Comparison of ENCODE assay signal across 19 mouse cellular contexts in genomic region chr6:23471830-23472229, GRCm38 (mm10).
DNase-seq lines count a peak whose midpoint lies in the region; ATAC-seq and TF ChIP-seq lines count a peak whose summit lies in the region.
"Had no signal": no experiment of that assay in that cellular context is flagged by ENCODE, and none has a peak within 500 bp of the region (broad histone marks: within the 10 kb centered on the region; RNA-seq: fewer than 3 reads in every experiment).

No protein-coding gene starts in this region.

- H3K4me1 ChIP-seq in hindbrain, postnatal 0 days (ENCODE audit: insufficient read depth, low read length), result no peaks in the 10 kb centered on the region
- H3K4me1 ChIP-seq in hindbrain, embryonic 16.5 days (ENCODE audit: control insufficient read depth, insufficient read depth, low read depth, low read length), result no peaks in the 10 kb centered on the region
- H3K4me1 ChIP-seq in midbrain, postnatal 0 days (ENCODE audit: insufficient read depth, low read length), result no peaks in the 10 kb centered on the region
- H3K4me1 ChIP-seq in midbrain, embryonic 13.5 days (replicated peaks), result no peaks in the 10 kb centered on the region
- H3K4me1 ChIP-seq: embryonic facial prominence, embryonic 13.5 days; embryonic facial prominence, embryonic 15.5 days; forebrain, embryonic 10.5 days; forebrain, embryonic 12.5 days had no signal

- no peak overlapping the region for H3K9ac ChIP-seq in hindbrain, postnatal 0 days (replicated peaks; ENCODE audit: low read length)
- no peak overlapping the region for H3K9ac ChIP-seq in hindbrain, embryonic 16.5 days (ENCODE audit: low read depth, low read length)
- no peak overlapping the region for H3K9ac ChIP-seq in midbrain, postnatal 0 days (replicated peaks; ENCODE audit: low read length, poor library complexity, severe bottlenecking)
- no peak overlapping the region for H3K9ac ChIP-seq in midbrain, embryonic 13.5 days (replicated peaks)
- H3K9ac ChIP-seq: embryonic facial prominence, embryonic 13.5 days; embryonic facial prominence, embryonic 15.5 days; forebrain, embryonic 12.5 days had no signal

- no peak overlapping the region for H3K4me3 ChIP-seq in hindbrain, postnatal 0 days (ENCODE audit: low read length)
- H3K4me3 ChIP-seq in hindbrain, embryonic 16.5 days (ENCODE audit: low read length), result no peak overlapping the region
- H3K4me3 ChIP-seq in midbrain, postnatal 0 days (ENCODE audit: low read depth, low read length), result no peak overlapping the region
- no peak overlapping the region for H3K4me3 ChIP-seq in midbrain, embryonic 13.5 days (replicated peaks)
- H3K4me3 ChIP-seq: embryonic facial prominence, embryonic 13.5 days; embryonic facial prominence, embryonic 15.5 days; erythroblast, embryonic 14.5 days; forebrain, embryonic 10.5 days; forebrain, embryonic 12.5 days had no signal

- DNase-seq in hindbrain, postnatal 0 days (ENCODE audit: low spot score), result peak; percentile 25
- peak; percentile 14 for DNase-seq in midbrain, postnatal 0 days (ENCODE audit: low spot score)
- DNase-seq: adrenal gland, adult 2 months; adrenal gland, postnatal 10 days; adrenal gland, postnatal 25 days; cerebellum, adult 11-12 months; cerebellum, adult 9-11 months; cerebellum, postnatal 14 days; cerebellum, postnatal 36 days; embryo, embryonic 11 days had no signal

- H3K9me3 ChIP-seq in hindbrain, postnatal 0 days (ENCODE audit: low read length), result no peaks in the 10 kb centered on the region
- H3K9me3 ChIP-seq in hindbrain, embryonic 16.5 days (ENCODE audit: control insufficient read depth, low read length), result no peaks in the 10 kb centered on the region
- H3K9me3 ChIP-seq in midbrain, postnatal 0 days (ENCODE audit: low read length), result no peaks in the 10 kb centered on the region
- H3K9me3 ChIP-seq in midbrain, embryonic 13.5 days, result no peaks in the 10 kb centered on the region
- H3K9me3 ChIP-seq: embryonic facial prominence, embryonic 13.5 days; embryonic facial prominence, embryonic 15.5 days; forebrain, embryonic 10.5 days; forebrain, embryonic 12.5 days had no signal

- no peak overlapping the region for H3K27ac ChIP-seq in hindbrain, postnatal 0 days
- no peak overlapping the region for H3K27ac ChIP-seq in hindbrain, embryonic 16.5 days (ENCODE audit: low read depth, low read length)
- no peak overlapping the region for H3K27ac ChIP-seq in midbrain, postnatal 0 days (ENCODE audit: low read depth, low read length)
- H3K27ac ChIP-seq in midbrain, embryonic 13.5 days, result no peak overlapping the region
- H3K27ac ChIP-seq: embryonic facial prominence, embryonic 13.5 days; embryonic facial prominence, embryonic 15.5 days; forebrain, embryonic 10.5 days; forebrain, embryonic 12.5 days had no signal

- H3K36me3 ChIP-seq in hindbrain, postnatal 0 days (ENCODE audit: insufficient read depth, low read length), result no peaks in the 10 kb centered on the region
- H3K36me3 ChIP-seq in hindbrain, embryonic 16.5 days (ENCODE audit: control insufficient read depth, insufficient read depth, low read length), result no peaks in the 10 kb centered on the region
- no peaks in the 10 kb centered on the region for H3K36me3 ChIP-seq in midbrain, postnatal 0 days (ENCODE audit: insufficient read depth, low read length)
- no peaks in the 10 kb centered on the region for H3K36me3 ChIP-seq in midbrain, embryonic 13.5 days
- H3K36me3 ChIP-seq: embryonic facial prominence, embryonic 13.5 days; embryonic facial prominence, embryonic 15.5 days; forebrain, embryonic 10.5 days; forebrain, embryonic 12.5 days had no signal

- H3K4me2 ChIP-seq in hindbrain, postnatal 0 days (ENCODE audit: low read depth, low read length), result no peak overlapping the region
- no peak overlapping the region for H3K4me2 ChIP-seq in hindbrain, embryonic 16.5 days (ENCODE audit: low read length)
- no peak overlapping the region for H3K4me2 ChIP-seq in midbrain, postnatal 0 days (ENCODE audit: low read depth, low read length, poor library complexity, severe bottlenecking)
- no peak overlapping the region for H3K4me2 ChIP-seq in midbrain, embryonic 13.5 days (replicated peaks)
- H3K4me2 ChIP-seq: embryonic facial prominence, embryonic 13.5 days; embryonic facial prominence, embryonic 15.5 days; forebrain, embryonic 12.5 days had no signal

- TF ChIP-seq CTCF in hindbrain, postnatal 0 days (IDR thresholded peaks at IDR 0.05; ENCODE audit: low read depth), result no peak
- no peak for TF ChIP-seq CTCF in midbrain, postnatal 0 days (IDR thresholded peaks at IDR 0.05)

- H3K27me3 ChIP-seq in hindbrain, postnatal 0 days (ENCODE audit: insufficient read depth, low read length), result no peaks in the 10 kb centered on the region
- no peaks in the 10 kb centered on the region for H3K27me3 ChIP-seq in hindbrain, embryonic 16.5 days (replicated peaks; ENCODE audit: control insufficient read depth, insufficient read depth, low read length)
- no peaks in the 10 kb centered on the region for H3K27me3 ChIP-seq in midbrain, postnatal 0 days (ENCODE audit: insufficient read depth, low read length)
- H3K27me3 ChIP-seq in midbrain, embryonic 13.5 days, result no peaks in the 10 kb centered on the region
- H3K27me3 ChIP-seq: embryonic facial prominence, embryonic 13.5 days; embryonic facial prominence, embryonic 15.5 days; forebrain, embryonic 12.5 days had no signal

- WGBS in hindbrain, postnatal 0 days, result 52% methylated on average over 2 of the region's 2 CpGs
- WGBS in hindbrain, embryonic 16.5 days, result 67% methylated on average over 2 of the region's 2 CpGs
- WGBS in midbrain, postnatal 0 days, result 67% methylated on average over 2 of the region's 2 CpGs
- WGBS in midbrain, embryonic 13.5 days, result 70% methylated on average over 2 of the region's 2 CpGs

- ATAC-seq in hindbrain, postnatal 0 days, result no peak
- no peak for ATAC-seq in hindbrain, embryonic 16.5 days
- ATAC-seq in midbrain, postnatal 0 days (ENCODE audit: low FRiP score), result no peak
- no peak for ATAC-seq in midbrain, embryonic 13.5 days
- ATAC-seq: forebrain, embryonic 14.5 days; forebrain, embryonic 16.5 days had no signal
